Mouse (Mus musculus) CD4-positive, CD25-positive, alpha-beta regulatory T cell, adult 2 months (primary cell): Measurements from ENCODE around the gene Zfp335.
A peak's percentile ranks its signal among the peaks of the same experiment; 100 is the strongest.
"Not testable (repeated sequence)": the region's sequence is repeated elsewhere in the genome, so short reads cannot be mapped to it uniquely, and the experiment has no call there.

Experiments
- DNase-seq: peaks from one replicate; pipeline ENCODE4 v3.0.0-alpha.2; 2012; ENCODE audit warnings: low read depth, low spot score

Zfp335 gene

GRCm38 (mm10) chr2:164871602-164872303, 39.8 kb downstream of the Zfp335 start:
- no peak for DNase-seq

DNA sequence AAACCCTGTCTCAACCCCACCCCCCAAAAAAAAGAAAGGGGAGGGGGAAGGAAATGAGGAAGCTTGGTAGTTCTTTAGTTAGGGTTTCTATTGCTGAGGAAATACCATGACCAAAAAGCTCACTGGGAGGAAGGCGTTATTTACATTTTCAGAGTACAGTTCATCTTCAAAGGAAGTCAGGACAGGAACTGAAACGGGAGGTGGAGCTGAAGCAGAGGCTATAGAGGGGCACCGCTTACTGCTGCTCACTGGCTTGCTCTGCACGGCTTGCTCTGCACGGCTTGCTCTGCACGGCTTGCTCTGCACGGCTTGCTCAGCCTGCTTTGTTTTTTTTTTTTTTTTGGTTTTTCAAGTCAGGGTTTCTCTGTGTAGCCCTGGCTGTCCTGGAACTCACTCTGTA, 43.1 kb downstream of the Zfp335 start:
- peak; percentile 57 for DNase-seq

GRCm38 (mm10) chr2:164867566-164867965, 44.0 kb downstream of the Zfp335 start:
- DNase-seq: peak; percentile 50

GRCm38 (mm10) chr2:164866741-164867551, 44.6 kb downstream of the Zfp335 start:
- DNase-seq: no peak

- no peak for DNase-seq
Measured at GRCm38 (mm10) chr2:164864593-164864992, 47.0 kb downstream of the Zfp335 start.

- not testable (repeated sequence) for DNase-seq
Measured at GRCm38 (mm10) chr2:164863411-164863810, 48.1 kb downstream of the Zfp335 start.

GRCm38 (mm10) chr2:164862179-164862861, 49.2 kb downstream of the Zfp335 start:
- DNase-seq: no peak

DNA sequence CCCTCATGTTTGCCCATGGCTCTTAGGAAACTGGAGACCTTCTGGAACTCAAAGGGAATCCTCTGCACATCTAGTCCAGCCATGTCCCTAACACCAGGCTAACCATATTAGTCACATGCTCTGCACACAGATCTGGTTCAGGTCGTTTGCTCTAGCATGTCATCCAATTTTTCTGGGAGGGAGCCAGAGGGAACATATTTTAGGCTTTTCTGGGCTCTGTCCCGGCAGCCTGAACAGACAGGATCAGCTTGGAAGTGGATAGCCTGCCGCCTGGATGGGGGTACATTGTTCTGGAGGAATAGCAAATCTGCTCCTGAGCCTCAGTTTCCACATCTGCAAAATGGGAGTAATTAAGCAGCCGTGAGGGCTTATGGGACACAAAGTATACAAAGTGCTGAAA, 50.5 kb downstream of the Zfp335 start:
- DNase-seq: no peak

DNA sequence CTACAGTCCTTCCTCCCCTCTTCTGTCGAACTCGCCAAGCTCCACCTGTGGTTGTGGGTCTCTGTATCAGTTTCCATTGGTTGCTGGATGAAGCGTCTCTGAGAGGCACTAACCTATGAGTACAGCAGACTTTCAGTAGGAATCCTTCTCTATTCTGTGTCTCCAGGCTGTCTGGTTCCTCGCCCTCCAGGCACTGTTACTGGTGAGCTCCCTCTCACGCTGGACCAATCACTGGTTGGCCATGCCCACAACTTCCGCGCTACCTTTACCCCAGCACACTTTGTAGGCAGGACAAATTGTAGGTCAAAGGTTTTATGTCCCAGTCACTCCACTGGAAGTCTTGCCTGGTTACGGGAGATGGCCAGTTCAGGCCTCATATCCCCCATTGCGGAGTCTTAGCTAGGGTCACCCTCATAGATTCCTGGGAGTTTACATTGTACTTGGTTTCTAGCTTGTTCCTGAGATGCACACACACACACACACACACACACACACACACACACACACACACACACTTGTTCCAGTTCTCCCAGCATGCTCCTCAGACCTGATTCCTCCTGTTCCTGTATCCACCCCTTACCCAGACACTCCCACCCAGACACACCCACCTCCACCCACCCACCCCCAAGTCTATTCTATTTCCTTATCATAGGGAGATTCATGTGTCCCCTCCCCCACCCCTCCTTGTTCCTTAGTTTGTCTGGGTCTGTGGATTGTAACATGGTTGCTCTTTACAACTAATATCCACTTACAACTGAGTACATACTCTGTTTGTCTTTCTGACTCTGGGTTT, 51.7 kb downstream of the Zfp335 start:
- DNase-seq: no peak

DNA sequence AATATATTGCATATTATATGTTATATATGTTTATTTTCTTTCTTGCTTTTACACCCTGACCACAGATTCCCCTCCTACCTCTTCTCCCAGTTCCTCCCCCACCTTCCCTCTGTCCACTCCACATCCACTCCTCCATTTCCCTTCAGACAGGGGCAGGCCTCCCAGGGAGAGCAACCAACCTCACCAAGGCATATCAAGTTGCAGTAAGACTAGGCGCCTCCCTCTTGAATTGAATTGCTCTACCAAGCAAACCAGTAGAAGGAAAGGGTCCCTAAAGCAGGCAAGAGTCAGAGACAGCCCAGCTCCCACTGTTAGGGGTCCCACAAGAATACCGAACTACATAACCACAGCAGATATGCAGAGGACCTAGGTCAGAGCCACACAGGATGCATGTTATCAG, 52.4 kb downstream of the Zfp335 start:
- no peak for DNase-seq

- no peak for DNase-seq
Measured at GRCm38 (mm10) chr2:164857842-164858553, 53.6 kb downstream of the Zfp335 start.

GRCm38 (mm10) chr2:164857101-164857821, 54.3 kb downstream of the Zfp335 start, which contains the start of gene Pltp:
TSS of gene Pltp (minus strand) at chr2:164857711.
- peak; percentile 65 for DNase-seq

- DNase-seq: no peak
Measured at GRCm38 (mm10) chr2:164856309-164857100, 55.1 kb downstream of the Zfp335 start.

DNA sequence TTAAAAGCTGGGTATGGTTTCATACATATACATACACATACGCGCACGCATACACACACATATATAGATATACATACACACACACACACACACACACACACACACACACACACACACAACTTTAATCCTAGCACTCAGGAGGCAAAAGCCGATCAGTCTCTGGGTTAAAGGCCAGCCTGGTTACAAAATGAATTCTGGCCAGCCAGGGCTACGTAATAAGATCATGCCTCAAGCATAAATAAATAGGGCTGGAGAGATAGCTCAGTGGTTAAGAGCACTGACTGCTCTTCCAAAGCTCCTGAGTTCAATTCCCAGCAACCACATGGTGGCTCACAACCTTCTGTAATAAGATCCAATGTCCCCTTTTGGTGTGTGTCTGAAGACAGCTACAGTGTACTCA, 56.0 kb downstream of the Zfp335 start:
- not testable (repeated sequence) for DNase-seq

GRCm38 (mm10) chr2:164850061-164850460, 61.5 kb downstream of the Zfp335 start:
- peak; percentile 67 for DNase-seq

GRCm38 (mm10) chr2:164845782-164846181, 65.8 kb downstream of the Zfp335 start:
- peak; percentile 52 for DNase-seq
